Mouse (Mus musculus): ENCODE measurements around the gene Csrnp1. TPM values are rescaled to one million over a fixed set of nuclear protein-coding genes. Genes with fewer than 3 reads are reported as not detected.

The Csrnp1 gene
- total and polyA plus RNA-seq, 2 experiments from 2014 or later = 3.1 to 17.4 TPM

GRCm38 (mm10) chr9:120005936-120006335, 21.5 kb upstream of the Csrnp1 start:
- Histone ChIP-seq H3K27me3 (ENCODE audit: insufficient read depth, low read length) (no peaks in the 10 kb centered on the region), H3K27ac (no peak overlapping the region), H3K9ac (replicated peaks; ENCODE audit: low read length) (no peak overlapping the region), H3K36me3 (ENCODE audit: insufficient read depth, low read length) (no peaks in the 10 kb centered on the region), H3K4me3 (ENCODE audit: low read length) (no peak overlapping the region), H3K4me1 (ENCODE audit: insufficient read depth, low read length) (0 out of 2 replicates have a peak, but pooled peaks cover 6% of the 10 kb centered on the region), H3K9me3 (ENCODE audit: low read length) (no peaks in the 10 kb centered on the region), H3K4me2 (ENCODE audit: low read depth, low read length) (no peak overlapping the region)
- WGBS = 63% methylated on average over 3 of the region's 3 CpGs
- ATAC-seq (no peak), DNase-seq (ENCODE audit: low spot score) (no peak)
- TF ChIP-seq CTCF (IDR thresholded peaks at IDR 0.05; ENCODE audit: low read depth) = no peak

DNA sequence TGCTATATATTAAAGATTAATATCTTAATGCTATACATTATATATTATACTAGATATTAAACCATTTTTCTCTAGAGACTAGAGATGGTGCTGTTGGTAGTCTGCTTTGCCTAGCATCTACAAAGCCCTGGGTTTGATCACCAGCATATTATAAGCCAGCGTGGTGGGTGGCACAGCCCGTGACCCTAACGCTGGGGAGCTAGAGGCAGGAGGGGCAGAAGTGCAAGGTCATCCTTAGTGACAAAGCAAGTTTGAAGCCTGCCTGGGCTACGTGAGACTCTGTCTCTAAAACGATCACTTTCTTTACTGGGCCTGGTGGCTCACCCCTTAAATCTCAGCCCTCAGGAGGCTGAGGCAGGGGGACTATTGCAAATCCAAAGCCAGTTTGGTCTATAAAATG, 18.4 kb upstream of the Csrnp1 start:
- WGBS = 82% methylated on average over 5 of the region's 5 CpGs
- TF ChIP-seq CTCF (IDR thresholded peaks at IDR 0.05; ENCODE audit: low read depth) = no peak
- Histone ChIP-seq H3K36me3 (ENCODE audit: insufficient read depth, low read length) (no peaks in the 10 kb centered on the region), H3K9ac (replicated peaks; ENCODE audit: low read length) (no peak overlapping the region), H3K27ac (no peak overlapping the region), H3K4me3 (ENCODE audit: low read length) (no peak overlapping the region), H3K4me1 (ENCODE audit: insufficient read depth, low read length) (0 out of 2 replicates have a peak, but pooled peaks cover 6% of the 10 kb centered on the region), H3K4me2 (ENCODE audit: low read depth, low read length) (no peak overlapping the region), H3K9me3 (ENCODE audit: low read length) (no peaks in the 10 kb centered on the region), H3K27me3 (ENCODE audit: insufficient read depth, low read length) (no peaks in the 10 kb centered on the region)
- DNase-seq (ENCODE audit: low spot score) (no peak), ATAC-seq (no peak)

DNA sequence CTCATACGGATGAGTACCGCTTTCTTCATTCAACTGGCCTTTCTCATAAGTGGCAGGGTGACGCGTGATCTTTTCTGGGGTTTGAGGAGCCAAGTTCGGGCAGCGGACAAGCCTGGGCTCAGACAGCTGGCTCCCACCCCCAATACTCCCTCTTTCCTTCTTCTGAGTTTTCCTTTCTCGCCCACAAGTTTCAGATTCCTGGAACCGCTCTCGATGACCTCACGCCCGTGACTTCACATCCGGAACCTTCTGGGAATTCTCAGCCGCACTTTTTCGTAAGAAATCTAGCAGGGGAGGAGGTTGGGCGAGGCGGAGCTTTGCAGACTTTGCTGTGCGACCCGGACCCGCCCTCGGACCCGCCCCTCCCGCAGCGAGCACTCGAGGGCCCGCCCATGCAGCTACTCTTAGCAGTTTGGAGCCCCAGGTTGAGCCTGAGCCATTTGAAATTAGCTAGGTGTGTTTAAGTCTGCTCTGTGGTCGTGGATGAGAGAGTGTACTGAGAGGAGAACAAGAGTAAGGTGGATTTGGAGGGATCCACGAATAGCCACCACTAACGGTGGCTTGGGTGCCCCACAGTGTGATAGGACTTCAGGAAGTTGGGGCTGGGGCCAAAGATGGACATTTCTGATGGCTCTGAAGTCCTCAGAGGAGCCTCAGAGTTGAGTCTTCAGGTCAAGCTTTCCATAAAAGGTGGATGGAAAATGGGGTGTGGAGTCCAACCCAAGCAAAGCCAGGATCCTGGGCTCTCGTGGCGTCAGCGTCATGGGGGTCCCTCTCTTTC, 17.7 kb upstream of the Csrnp1 start:
- DNase-seq (ENCODE audit: low spot score) = peak; percentile 61
- 11% methylated on average over 31 of the region's 31 CpGs for WGBS
- Histone ChIP-seq H3K9me3 (ENCODE audit: low read length) (no peaks in the 10 kb centered on the region), H3K9ac (replicated peaks; ENCODE audit: low read length) (no peak overlapping the region; the same call in 1 of the 2 replicates), H3K27me3 (ENCODE audit: insufficient read depth, low read length) (no peaks in the 10 kb centered on the region), H3K4me1 (ENCODE audit: insufficient read depth, low read length) (0 out of 2 replicates have a peak, but pooled peaks cover 6% of the 10 kb centered on the region), H3K4me3 (ENCODE audit: low read length) (peak overlapping the region; percentile 30), H3K27ac (no peak overlapping the region), H3K4me2 (ENCODE audit: low read depth, low read length) (peak overlapping the region; percentile 57), H3K36me3 (ENCODE audit: insufficient read depth, low read length) (no peaks in the 10 kb centered on the region)
- TF ChIP-seq CTCF (IDR thresholded peaks at IDR 0.05; ENCODE audit: low read depth) = no peak
- peak; percentile 32; the same call in 1 of the 2 replicates for ATAC-seq

GRCm38 (mm10) chr9:120000761-120001160, 16.3 kb upstream of the Csrnp1 start:
- Histone ChIP-seq H3K4me3 (ENCODE audit: low read length) (no peak overlapping the region), H3K27ac (no peak overlapping the region), H3K9ac (replicated peaks; ENCODE audit: low read length) (no peak overlapping the region), H3K4me2 (ENCODE audit: low read depth, low read length) (no peak overlapping the region), H3K36me3 (ENCODE audit: insufficient read depth, low read length) (no peaks in the 10 kb centered on the region), H3K9me3 (ENCODE audit: low read length) (no peaks in the 10 kb centered on the region), H3K4me1 (ENCODE audit: insufficient read depth, low read length) (0 out of 2 replicates have a peak, but pooled peaks cover 6% of the 10 kb centered on the region), H3K27me3 (ENCODE audit: insufficient read depth, low read length) (no peaks in the 10 kb centered on the region)
- DNase-seq (ENCODE audit: low spot score) = no peak
- TF ChIP-seq CTCF (IDR thresholded peaks at IDR 0.05; ENCODE audit: low read depth) = no peak
- WGBS = 86% methylated on average over 5 of the region's 5 CpGs
- ATAC-seq = no peak

DNA sequence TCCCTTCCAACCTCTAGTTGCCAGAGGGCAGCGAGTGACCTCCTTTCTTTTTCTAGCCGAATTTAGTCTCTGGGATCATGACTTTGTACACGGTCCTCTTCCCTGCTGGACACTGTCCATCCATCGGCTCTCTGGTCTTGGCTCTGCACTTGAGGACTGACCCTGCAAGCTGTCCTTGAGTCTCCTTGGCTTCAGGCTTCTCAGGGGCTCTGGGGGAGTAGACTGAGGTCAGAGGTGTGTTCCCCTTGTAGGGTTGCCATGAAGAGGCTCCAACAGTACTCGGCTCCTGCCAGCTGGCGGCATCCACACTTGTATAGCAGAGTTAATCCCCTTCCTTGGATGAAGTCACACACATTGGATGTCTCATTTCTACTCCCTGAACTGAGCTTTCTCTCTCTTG, 15.2 kb upstream of the Csrnp1 start:
- ATAC-seq = no peak
- Histone ChIP-seq H3K4me1 (ENCODE audit: insufficient read depth, low read length) (0 out of 2 replicates have a peak, but pooled peaks cover 6% of the 10 kb centered on the region), H3K4me3 (ENCODE audit: low read length) (no peak overlapping the region), H3K27me3 (ENCODE audit: insufficient read depth, low read length) (no peaks in the 10 kb centered on the region), H3K36me3 (ENCODE audit: insufficient read depth, low read length) (no peaks in the 10 kb centered on the region), H3K27ac (no peak overlapping the region), H3K9me3 (ENCODE audit: low read length) (no peaks in the 10 kb centered on the region), H3K4me2 (ENCODE audit: low read depth, low read length) (no peak overlapping the region), H3K9ac (replicated peaks; ENCODE audit: low read length) (no peak overlapping the region)
- DNase-seq (ENCODE audit: low spot score) = no peak
- no peak for TF ChIP-seq CTCF (IDR thresholded peaks at IDR 0.05; ENCODE audit: low read depth)
- 62% methylated on average over 6 of the region's 6 CpGs for WGBS

DNA sequence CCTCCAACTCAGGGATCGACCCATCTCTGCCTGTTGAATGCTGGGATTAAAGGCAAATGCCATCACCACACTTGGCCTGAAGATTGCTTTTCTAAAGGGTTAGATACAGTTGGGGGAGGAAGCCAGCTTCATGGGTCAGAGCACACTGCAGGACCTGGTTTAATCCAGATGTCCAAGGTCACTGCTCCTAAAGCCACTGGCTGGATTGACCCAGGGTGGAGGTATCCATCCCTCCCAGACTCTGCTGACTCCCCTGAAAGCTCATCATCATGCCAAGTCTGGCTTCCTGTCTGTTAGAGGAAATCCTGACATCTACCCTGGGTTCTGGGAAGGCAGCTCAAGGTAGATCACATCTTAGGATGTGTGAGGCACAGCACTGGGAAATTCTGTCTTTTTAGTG, 14.3 kb upstream of the Csrnp1 start:
- Histone ChIP-seq H3K4me3 (ENCODE audit: low read length) (no peak overlapping the region), H3K9me3 (ENCODE audit: low read length) (no peaks in the 10 kb centered on the region), H3K4me2 (ENCODE audit: low read depth, low read length) (no peak overlapping the region), H3K36me3 (ENCODE audit: insufficient read depth, low read length) (no peaks in the 10 kb centered on the region), H3K4me1 (ENCODE audit: insufficient read depth, low read length) (0 out of 2 replicates have a peak, but pooled peaks cover 6% of the 10 kb centered on the region), H3K27ac (no peak overlapping the region), H3K27me3 (ENCODE audit: insufficient read depth, low read length) (no peaks in the 10 kb centered on the region), H3K9ac (replicated peaks; ENCODE audit: low read length) (no peak overlapping the region)
- no peak for DNase-seq (ENCODE audit: low spot score)
- whole genome bisulfite sequencing = 86% methylated on average over 1 of the region's 1 CpGs
- ATAC-seq = no peak
- TF ChIP-seq CTCF (IDR thresholded peaks at IDR 0.05; ENCODE audit: low read depth) = no peak

DNA sequence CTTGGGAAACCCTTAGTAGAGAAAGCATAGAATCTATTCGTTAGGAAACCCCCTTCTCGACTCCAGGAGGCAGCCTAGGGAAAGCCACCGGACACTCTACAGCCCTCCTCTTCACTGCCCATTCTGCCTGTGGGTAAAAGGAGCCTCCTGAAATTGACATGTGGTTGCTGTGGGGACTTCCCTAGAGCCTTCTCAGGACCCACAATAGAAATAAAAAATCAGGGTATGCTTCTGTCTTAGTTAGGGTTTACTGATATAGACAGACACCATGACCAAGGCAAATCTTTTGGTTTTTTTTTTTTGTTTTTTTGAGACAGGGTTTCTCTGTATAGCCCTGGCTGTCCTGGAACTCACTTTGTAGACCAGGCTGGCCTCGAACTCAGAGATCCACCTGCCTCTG, 11.6 kb upstream of the Csrnp1 start:
- Histone ChIP-seq H3K27ac (no peak overlapping the region), H3K4me3 (ENCODE audit: low read length) (no peak overlapping the region), H3K27me3 (ENCODE audit: insufficient read depth, low read length) (no peaks in the 10 kb centered on the region), H3K36me3 (ENCODE audit: insufficient read depth, low read length) (no peaks in the 10 kb centered on the region), H3K4me2 (ENCODE audit: low read depth, low read length) (no peak overlapping the region), H3K4me1 (ENCODE audit: insufficient read depth, low read length) (no peaks in the 10 kb centered on the region), H3K9ac (replicated peaks; ENCODE audit: low read length) (no peak overlapping the region), H3K9me3 (ENCODE audit: low read length) (no peaks in the 10 kb centered on the region)
- no peak for ATAC-seq
- 83% methylated on average over 4 of the region's 4 CpGs for WGBS
- no peak for TF ChIP-seq CTCF (IDR thresholded peaks at IDR 0.05; ENCODE audit: low read depth)
- no peak for DNase-seq (ENCODE audit: low spot score)

All from hindbrain, postnatal 0 days (tissue).